Mouse (Mus musculus): ENCODE measurements around the gene Bmp6. TPM values are rescaled to one million over a fixed set of nuclear protein-coding genes. Genes with fewer than 3 reads are reported as not detected.

The Bmp6 gene
- polyA plus RNA-seq, 1 experiment from 2014 or later, result 0.31 TPM

DNA sequence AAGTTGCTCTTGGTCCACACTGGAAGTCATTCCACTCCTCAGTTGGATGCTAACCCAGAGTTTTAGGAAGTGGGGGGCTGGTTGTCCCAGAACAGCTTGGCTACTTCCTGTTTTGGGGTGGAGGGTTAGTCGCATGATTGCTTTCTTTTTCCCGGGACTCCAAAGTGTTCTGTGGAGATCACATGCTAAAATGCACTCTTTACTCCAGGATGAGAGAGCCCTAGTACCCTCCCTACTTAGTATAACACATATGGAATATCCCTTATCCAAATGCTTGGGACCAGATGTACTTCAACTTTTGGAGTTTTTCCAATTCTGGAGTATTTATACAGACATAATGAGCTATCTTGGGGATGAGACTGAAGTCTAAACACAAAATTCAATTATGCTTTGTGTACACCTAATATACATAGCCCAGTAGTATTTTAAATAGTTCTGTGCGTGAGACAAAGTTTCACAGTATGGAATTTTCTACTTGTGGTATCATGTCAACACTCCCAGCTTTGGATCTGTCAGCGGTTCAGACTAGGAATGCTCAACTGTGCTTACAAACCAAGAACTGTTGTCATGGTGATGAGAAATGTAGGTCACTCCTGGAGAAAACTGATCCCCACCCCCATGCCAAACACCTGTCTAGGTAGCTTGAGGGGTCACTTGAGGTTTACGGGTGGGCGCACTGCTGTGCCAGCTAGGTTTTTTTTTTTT is 62.9 kb downstream of the Bmp6 start:
- H3K4me2 ChIP-seq (ENCODE audit: low read depth, low read length), result no peak overlapping the region
- no peak overlapping the region for H3K27ac ChIP-seq (ENCODE audit: low read depth)
- no peaks in the 10 kb centered on the region for H3K36me3 ChIP-seq (replicated peaks; ENCODE audit: insufficient read depth, low read length)
- no peak overlapping the region for H3K4me3 ChIP-seq (ENCODE audit: low read depth, low read length)
- TF ChIP-seq CTCF (IDR thresholded peaks at IDR 0.05; ENCODE audit: low read depth) (no peak), EP300 (IDR thresholded peaks at IDR 0.05; ENCODE audit: low read depth) (no peak)
- no peak for DNase-seq
- WGBS (ENCODE audit: insufficient replicate concordance), result 53% methylated on average over 6 of the region's 6 CpGs
- ATAC-seq, result no peak
- no peak overlapping the region for H3K9ac ChIP-seq (replicated peaks)
- H3K4me1 ChIP-seq (ENCODE audit: insufficient read depth), result no peaks in the 10 kb centered on the region
- H3K27me3 ChIP-seq (ENCODE audit: insufficient read depth, low read length), result 0 out of 2 replicates have a peak, but pooled peaks cover 2% of the 10 kb centered on the region
- no peaks in the 10 kb centered on the region for H3K9me3 ChIP-seq (ENCODE audit: low read length)

DNA sequence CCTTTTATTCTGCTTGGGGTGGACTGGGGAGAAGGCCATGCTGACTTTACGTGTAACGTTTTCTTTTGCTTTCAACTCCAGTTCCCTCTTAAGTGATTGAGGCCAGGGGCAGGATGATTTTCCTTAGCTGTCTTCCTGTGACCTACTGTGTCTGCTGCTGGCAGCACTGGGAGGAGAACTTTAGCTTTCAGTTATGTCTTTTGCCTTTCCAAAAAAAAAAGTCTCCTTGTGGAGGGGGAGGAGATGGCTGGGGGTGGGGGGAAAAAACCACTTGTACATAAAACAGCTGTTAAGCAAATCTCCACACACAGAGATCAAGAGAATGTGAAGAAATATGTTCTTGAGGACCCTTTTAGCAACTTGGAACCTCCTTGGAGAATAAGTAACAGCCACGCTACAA is 63.7 kb downstream of the Bmp6 start:
- H3K9ac ChIP-seq (replicated peaks), result no peak overlapping the region
- no peaks in the 10 kb centered on the region for H3K36me3 ChIP-seq (replicated peaks; ENCODE audit: insufficient read depth, low read length)
- no peaks in the 10 kb centered on the region for H3K4me1 ChIP-seq (ENCODE audit: insufficient read depth)
- ATAC-seq (no peak), DNase-seq (no peak)
- no peaks in the 10 kb centered on the region for H3K9me3 ChIP-seq (ENCODE audit: low read length)
- TF ChIP-seq EP300 (IDR thresholded peaks at IDR 0.05; ENCODE audit: low read depth), result no peak
- TF ChIP-seq CTCF (IDR thresholded peaks at IDR 0.05; ENCODE audit: low read depth), result no peak
- H3K4me2 ChIP-seq (ENCODE audit: low read depth, low read length), result no peak overlapping the region
- WGBS (ENCODE audit: insufficient replicate concordance), result 55% methylated on average over 3 of the region's 3 CpGs
- no peak overlapping the region for H3K27ac ChIP-seq (ENCODE audit: low read depth)
- H3K27me3 ChIP-seq (ENCODE audit: insufficient read depth, low read length), result 0 out of 2 replicates have a peak, but pooled peaks cover 2% of the 10 kb centered on the region
- no peak overlapping the region for H3K4me3 ChIP-seq (ENCODE audit: low read depth, low read length)

DNA sequence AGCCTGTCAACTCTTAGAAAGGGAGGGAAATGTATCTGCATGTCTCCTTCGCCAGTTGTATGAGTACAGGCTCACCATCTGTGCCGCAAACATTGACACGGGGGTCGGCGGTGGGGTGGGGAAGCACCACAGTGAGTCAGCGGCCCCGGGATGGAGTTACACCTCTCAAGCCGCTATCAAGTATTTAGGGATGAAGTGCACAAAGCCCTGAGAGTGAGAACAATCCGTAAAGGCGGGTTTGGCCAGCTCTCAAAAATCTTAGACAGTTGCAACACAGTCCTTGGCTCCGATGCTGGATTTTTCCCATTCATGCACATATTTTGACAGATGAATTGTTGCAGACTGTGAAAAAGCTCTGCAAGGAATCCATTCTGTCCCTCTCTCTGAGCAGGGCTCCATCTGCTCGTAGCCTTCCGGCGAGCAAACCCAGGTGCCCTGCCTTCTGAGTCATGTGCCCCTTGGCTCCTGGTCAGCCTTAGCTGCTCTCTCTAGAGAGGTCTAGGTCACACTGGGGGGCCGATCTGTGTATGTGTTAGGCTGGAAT is 65.5 kb downstream of the Bmp6 start:
- no peaks in the 10 kb centered on the region for H3K36me3 ChIP-seq (replicated peaks; ENCODE audit: insufficient read depth, low read length)
- H3K27ac ChIP-seq (ENCODE audit: low read depth), result no peak overlapping the region
- 42% methylated on average over 15 of the region's 15 CpGs for WGBS (ENCODE audit: insufficient replicate concordance)
- TF ChIP-seq EP300 (IDR thresholded peaks at IDR 0.05; ENCODE audit: low read depth) (no peak), CTCF (IDR thresholded peaks at IDR 0.05; ENCODE audit: low read depth) (no peak)
- no peak overlapping the region for H3K4me3 ChIP-seq (ENCODE audit: low read depth, low read length)
- DNase-seq (peak; percentile 24), ATAC-seq (no peak)
- H3K27me3 ChIP-seq (ENCODE audit: insufficient read depth, low read length), result 0 out of 2 replicates have a peak, but pooled peaks cover 2% of the 10 kb centered on the region
- H3K4me2 ChIP-seq (ENCODE audit: low read depth, low read length), result no peak overlapping the region
- H3K9me3 ChIP-seq (ENCODE audit: low read length), result no peaks in the 10 kb centered on the region
- H3K4me1 ChIP-seq (ENCODE audit: insufficient read depth), result no peaks in the 10 kb centered on the region
- no peak overlapping the region for H3K9ac ChIP-seq (replicated peaks)

GRCm38 (mm10) chr13:38419781-38420180 is 74.9 kb downstream of the Bmp6 start:
- Histone ChIP-seq H3K4me2 (ENCODE audit: low read depth, low read length) (no peak overlapping the region), H3K9me3 (ENCODE audit: low read length) (no peaks in the 10 kb centered on the region), H3K27me3 (ENCODE audit: insufficient read depth, low read length) (no peaks in the 10 kb centered on the region), H3K36me3 (replicated peaks; ENCODE audit: insufficient read depth, low read length) (no peaks in the 10 kb centered on the region), H3K4me1 (ENCODE audit: insufficient read depth) (no peaks in the 10 kb centered on the region), H3K27ac (ENCODE audit: low read depth) (no peak overlapping the region), H3K9ac (replicated peaks) (no peak overlapping the region), H3K4me3 (ENCODE audit: low read depth, low read length) (no peak overlapping the region)
- DNase-seq (no peak), ATAC-seq (no peak)
- TF ChIP-seq EP300 (IDR thresholded peaks at IDR 0.05; ENCODE audit: low read depth), result no peak
- TF ChIP-seq CTCF (IDR thresholded peaks at IDR 0.05; ENCODE audit: low read depth), result no peak
- WGBS (ENCODE audit: insufficient replicate concordance), result 78% methylated on average over 7 of the region's 7 CpGs

GRCm38 (mm10) chr13:38422491-38422890 is 77.6 kb downstream of the Bmp6 start:
- Histone ChIP-seq H3K4me3 (ENCODE audit: low read depth, low read length) (no peak overlapping the region), H3K4me1 (ENCODE audit: insufficient read depth) (no peaks in the 10 kb centered on the region), H3K27me3 (ENCODE audit: insufficient read depth, low read length) (no peaks in the 10 kb centered on the region), H3K27ac (ENCODE audit: low read depth) (no peak overlapping the region), H3K36me3 (replicated peaks; ENCODE audit: insufficient read depth, low read length) (no peaks in the 10 kb centered on the region), H3K9me3 (ENCODE audit: low read length) (no peaks in the 10 kb centered on the region), H3K9ac (replicated peaks) (no peak overlapping the region), H3K4me2 (ENCODE audit: low read depth, low read length) (no peak overlapping the region)
- no peak for ATAC-seq
- TF ChIP-seq EP300 (IDR thresholded peaks at IDR 0.05; ENCODE audit: low read depth), result no peak
- no peak for TF ChIP-seq CTCF (IDR thresholded peaks at IDR 0.05; ENCODE audit: low read depth)
- no peak for DNase-seq
- 70% methylated on average over 5 of the region's 5 CpGs for WGBS (ENCODE audit: insufficient replicate concordance)

DNA sequence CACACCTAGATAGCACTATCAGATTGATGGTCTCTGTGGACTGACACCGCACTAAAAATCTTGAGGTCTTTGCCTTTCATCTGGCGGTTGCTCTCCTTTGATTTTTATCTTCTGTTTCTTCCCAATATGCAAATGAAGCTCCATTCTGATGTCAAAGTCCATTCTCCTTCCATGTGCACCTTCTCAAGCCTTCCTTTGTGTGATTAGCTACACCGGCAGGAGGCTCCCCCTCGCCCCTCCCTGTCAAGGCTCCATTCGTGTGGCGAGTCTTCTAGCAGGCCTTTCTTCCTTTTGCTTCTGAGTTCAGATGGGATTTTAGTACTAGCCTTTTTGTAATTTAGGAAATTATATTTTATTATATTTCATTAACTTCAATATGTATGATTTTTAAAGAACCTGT is 80.4 kb downstream of the Bmp6 start:
- 0 out of 2 replicates have a peak, but pooled peaks cover 3% of the 10 kb centered on the region for H3K9me3 ChIP-seq (ENCODE audit: low read length)
- DNase-seq, result no peak
- H3K4me2 ChIP-seq (ENCODE audit: low read depth, low read length), result no peak overlapping the region
- TF ChIP-seq CTCF (IDR thresholded peaks at IDR 0.05; ENCODE audit: low read depth) (no peak), EP300 (IDR thresholded peaks at IDR 0.05; ENCODE audit: low read depth) (no peak)
- no peak overlapping the region for H3K27ac ChIP-seq (ENCODE audit: low read depth)
- no peak overlapping the region for H3K9ac ChIP-seq (replicated peaks)
- H3K4me1 ChIP-seq (ENCODE audit: insufficient read depth), result no peaks in the 10 kb centered on the region
- H3K4me3 ChIP-seq (ENCODE audit: low read depth, low read length), result no peak overlapping the region
- WGBS (ENCODE audit: insufficient replicate concordance), result 80% methylated on average over 6 of the region's 6 CpGs
- no peaks in the 10 kb centered on the region for H3K36me3 ChIP-seq (replicated peaks; ENCODE audit: insufficient read depth, low read length)
- H3K27me3 ChIP-seq (ENCODE audit: insufficient read depth, low read length), result no peaks in the 10 kb centered on the region
- ATAC-seq, result no peak
